Mouse (Mus musculus) left cerebral cortex, postnatal 14 days (tissue): ENCODE results near the gene Hnrnpab. TPM values are rescaled to one million over a fixed set of nuclear protein-coding genes. Genes with fewer than 3 reads are reported as not detected.

ENCODE experiments used
- DNase-seq, 2 experiments: peaks; one replicate each; pipeline ENCODE4 v3.0.0; 2021 to 2022; ENCODE audit warnings: low spot score in 2 of 2, mixed read lengths in 1 of 2
- intact Hi-C: fragments of 180-260 bp; cut with DNase I; formaldehyde crosslinking; loops from one replicate; pipeline ENCODE4 v1.15.1; 2025
- total RNA-seq, 2 experiments: library from RNA; stranded (reverse); gene quantifications; 2 replicates each; pipeline ENCODE4 v1.2.3; 2021

The Hnrnpab gene
- total RNA-seq, 2 experiments from 2014 or later = 131 to 144 TPM

GRCm38 (mm10) chr11:51584431-51585248 is 22.0 kb downstream of the Hnrnpab start, which contains the start of gene Phykpl:
Gene Phykpl, plus strand, starts transcription at chr11:51584757.
- peak; percentile 92 to 93 for DNase-seq
- intact Hi-C loops = loop anchor here (5.0 kb wide), 2 partner anchors 42 to 297 kb away; partner anchors contain the start of gene Col23a1

DNA sequence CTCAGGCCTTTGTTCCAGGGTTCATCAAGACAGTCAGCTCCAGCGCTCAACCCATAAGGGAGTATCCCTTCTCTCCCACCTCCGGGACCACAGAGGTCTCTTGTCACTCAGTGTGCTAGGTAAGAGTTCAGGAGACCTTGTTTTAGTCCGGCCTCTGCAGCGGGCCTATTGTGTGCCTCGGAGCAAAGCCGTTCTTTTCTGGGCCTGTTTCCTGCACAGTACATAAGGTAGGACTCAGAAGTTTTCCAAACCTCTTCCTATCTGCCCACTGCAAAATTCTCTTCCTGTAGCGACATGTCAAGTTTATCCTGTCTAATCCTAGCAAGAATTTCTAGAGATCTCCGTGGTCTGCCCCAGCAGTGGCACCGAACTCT is 22.6 kb downstream of the Hnrnpab start:
- intact Hi-C loops = loop anchor here (5.0 kb wide), 2 partner anchors 42 to 297 kb away; partner anchors contain the start of gene Col23a1
- DNase-seq = no peak

GRCm38 (mm10) chr11:51582713-51583112 is 23.9 kb downstream of the Hnrnpab start:
- peak; percentile 55 to 63 for DNase-seq
- intact Hi-C loops = loop anchor here (5.0 kb wide), 2 partner anchors 40 to 295 kb away; partner anchors contain the start of gene Col23a1

DNA sequence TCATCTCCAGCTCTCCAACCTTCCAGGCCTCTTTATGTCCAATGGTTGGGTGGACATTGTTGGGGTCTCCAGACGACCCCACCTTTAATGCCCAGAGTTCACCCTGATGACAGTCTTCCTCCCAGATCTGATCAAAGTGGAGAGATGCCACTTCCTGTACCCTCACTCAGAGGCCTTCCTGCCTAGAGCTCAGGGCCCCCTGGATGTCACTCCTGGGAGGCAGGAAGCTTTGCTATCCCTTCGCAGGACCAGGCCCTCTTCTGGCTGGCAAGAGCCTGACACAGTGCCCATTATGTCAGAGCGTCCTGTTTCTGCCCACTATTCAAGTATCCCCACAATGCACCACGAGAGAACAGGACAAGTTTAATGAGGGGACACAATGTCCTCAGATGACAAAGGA is 27.6 kb downstream of the Hnrnpab start:
- intact Hi-C loops = no loop called here
- no peak for DNase-seq

- intact Hi-C loops = no loop called here
- DNase-seq = no peak
Observed at GRCm38 (mm10) chr11:51577587-51577986, 29.1 kb downstream of the Hnrnpab start.

- DNase-seq = no peak
- intact Hi-C loops = no loop called here
Observed at GRCm38 (mm10) chr11:51576454-51576853, 30.2 kb downstream of the Hnrnpab start.

DNA sequence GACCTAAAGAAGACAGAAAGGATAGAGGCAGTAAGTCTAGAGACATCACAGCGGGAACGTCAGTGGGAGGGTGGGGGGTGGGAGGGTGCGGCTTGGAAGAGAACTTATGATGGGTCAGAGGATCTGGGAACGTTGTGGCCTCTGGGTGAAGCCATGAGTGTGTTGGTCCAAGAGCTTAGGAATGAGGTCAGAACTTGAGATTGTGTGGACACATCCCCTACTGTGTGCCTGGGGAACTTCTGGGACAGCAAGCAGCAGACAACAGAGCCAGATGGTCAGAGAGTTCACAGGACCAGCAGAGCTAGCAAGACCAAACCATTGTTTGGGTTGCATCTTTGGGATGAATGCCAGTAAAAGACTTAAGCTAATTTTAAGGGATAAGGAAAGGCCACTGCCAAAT is 37.8 kb downstream of the Hnrnpab start:
- no peak for DNase-seq
- intact Hi-C loops = no loop called here

DNA sequence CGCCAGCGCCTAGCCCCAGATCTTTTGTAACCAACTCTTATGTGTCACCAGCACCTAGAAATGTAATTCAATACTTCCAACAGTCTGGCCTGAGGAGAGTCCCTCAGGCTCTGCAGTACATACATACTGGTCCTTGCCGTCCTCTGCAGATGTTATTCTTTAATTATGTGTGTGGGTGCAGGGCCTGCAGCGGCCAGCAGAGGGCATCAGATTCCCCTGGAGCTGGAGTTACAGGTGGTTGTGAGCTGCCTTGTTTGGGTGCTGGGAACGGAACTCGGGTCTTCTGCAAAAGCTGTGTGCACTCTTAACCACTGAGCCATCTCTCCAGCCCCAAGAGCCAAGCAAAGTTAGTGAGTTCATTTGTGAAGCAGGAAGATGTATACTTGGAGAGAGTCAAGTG is 40.7 kb downstream of the Hnrnpab start:
- intact Hi-C loops = no loop called here
- DNase-seq = no peak

DNA sequence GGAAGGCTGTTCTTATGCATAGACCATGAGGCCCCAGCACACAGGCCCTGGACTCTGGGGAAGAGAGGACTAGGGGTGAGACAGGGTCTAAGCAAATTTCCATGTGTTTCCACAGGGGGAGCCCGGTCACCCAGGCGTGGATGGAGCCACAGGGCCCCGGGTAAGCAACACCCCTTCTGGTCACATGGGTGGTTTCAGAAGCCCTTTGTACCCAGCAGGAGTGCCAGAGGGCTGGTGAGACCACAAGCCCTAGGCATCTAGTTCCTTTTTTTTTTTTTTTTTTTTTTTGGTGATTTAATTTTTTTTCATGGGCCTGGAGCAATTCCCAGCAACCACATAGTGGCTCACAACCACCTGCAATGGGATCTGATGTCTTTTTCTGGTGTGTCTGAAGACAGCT is 41.6 kb downstream of the Hnrnpab start:
- no peak for DNase-seq
- intact Hi-C loops = no loop called here

DNA sequence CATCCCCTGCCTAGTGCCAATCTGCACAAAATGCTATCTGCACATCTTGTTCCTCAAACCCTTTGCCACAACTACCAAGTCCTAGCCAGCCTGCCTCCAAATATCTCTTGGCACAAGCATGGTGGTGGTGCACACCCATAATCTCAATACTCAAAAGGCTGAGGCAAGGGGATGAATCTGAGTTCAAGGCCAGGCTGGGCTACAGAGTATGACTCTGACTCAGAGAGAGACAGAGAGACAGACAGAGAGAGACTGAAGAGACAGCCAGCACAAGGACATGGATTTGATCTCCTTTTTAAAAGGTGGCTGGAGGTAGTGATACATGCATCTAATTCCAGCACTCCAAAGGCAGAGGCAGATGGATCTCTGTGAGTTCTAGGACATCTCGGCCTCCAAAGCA is 43.4 kb downstream of the Hnrnpab start:
- DNase-seq = no peak
- intact Hi-C loops = no loop called here

DNA sequence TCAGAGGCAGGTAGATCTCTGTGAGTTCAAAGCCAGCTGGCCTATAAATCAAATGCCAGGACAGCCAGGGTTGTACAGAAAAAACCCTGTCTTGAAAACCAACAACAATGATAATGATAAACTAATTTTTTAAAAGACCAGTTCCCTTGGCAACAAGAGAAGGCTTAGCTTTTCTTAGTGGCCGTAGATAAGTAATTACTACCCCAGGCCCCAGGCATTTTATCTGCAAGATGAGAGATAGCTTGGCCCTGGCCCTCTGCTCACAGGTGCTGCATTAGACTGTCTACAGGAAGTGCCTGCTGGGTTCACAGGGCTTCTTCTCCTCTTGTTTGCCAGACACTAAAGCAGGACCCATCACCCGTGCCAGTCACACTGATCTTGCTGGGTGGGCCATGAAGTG is 51.6 kb downstream of the Hnrnpab start:
- intact Hi-C loops = no loop called here
- no peak for DNase-seq

DNA sequence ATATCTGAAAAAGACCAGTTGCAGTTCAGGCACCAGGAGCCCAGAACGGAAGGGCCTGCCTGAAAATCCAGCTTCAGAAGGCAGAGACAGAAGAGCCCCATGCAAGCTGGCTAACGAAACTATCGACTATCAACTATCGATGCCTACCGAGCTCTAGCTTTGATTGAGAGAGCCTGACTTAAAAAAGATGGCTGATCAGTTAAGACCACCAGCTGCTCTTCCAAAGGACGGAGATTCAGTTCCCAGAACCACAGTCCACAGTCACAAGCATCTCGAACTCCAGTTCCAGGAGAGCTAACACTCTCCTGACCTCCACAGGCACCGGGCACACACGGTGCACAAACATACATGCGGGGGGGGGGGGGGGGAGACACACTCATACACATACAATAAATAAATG is 52.1 kb downstream of the Hnrnpab start:
- intact Hi-C loops = no loop called here
- no peak for DNase-seq

DNA sequence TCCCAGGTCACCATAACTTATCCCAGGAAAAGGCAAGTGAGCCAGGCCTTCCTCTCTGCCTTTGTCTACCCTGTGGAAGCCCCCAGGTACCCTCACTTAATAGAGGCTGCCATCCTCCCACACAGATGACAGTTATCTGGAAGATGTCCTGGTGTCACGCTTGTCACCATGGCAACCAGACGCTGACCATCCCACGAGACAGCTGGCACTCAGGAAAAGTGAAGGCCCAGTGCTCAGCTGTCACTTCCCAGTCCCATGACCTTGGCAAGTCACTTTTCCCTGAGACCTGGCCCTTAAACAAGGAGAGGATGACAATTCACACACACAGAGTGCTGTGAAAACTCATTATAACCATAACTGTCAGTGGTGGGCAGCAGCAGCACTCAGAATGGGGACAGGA is 54.6 kb downstream of the Hnrnpab start:
- intact Hi-C loops = no loop called here
- DNase-seq = no peak

DNA sequence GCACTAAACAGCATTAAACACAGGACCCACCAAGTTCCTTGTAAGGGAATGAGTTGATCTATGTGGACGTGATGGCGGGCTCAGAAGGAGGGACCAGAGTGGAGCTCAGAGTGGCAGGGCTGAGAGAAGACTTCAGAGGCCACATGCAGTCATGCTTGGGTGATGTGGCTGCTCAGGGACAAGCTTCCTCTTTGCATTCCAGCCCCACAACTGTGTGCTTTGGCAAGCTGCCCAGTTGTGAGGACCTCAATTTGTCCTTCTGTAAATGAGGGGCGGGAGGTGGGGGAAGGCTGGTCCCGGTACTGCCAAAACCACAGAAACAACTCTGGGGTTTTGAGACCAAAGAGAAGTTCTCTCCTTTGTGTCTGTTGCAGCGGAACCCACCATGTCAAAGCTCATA is 55.4 kb downstream of the Hnrnpab start:
- peak in 1 of 2 experiments; percentile 19 for DNase-seq
- intact Hi-C loops = no loop called here

Other genes starting within 250 kb of the Hnrnpab start
- gene Phykpl, start 22.1 kb downstream of the Hnrnpab start, total RNA-seq = 1 to 10 TPM; 5.8 to 6.4 TPM
- gene Nhp2, start 12.9 kb upstream of the Hnrnpab start, total RNA-seq = 10 to 100 TPM; 46.5 to 49.4 TPM
- 10 to 100 TPM; 52.3 to 54.6 TPM for gene Rmnd5b, start 29.0 kb upstream of the Hnrnpab start, total RNA-seq
- 10 to 100 TPM in 1 of 2 experiments, 1 to 10 TPM in 1; 9.1 to 11.0 TPM for gene N4bp3, start 44.0 kb upstream of the Hnrnpab start, total RNA-seq
- 1 to 10 TPM in 1 of 2 experiments, under 1 TPM in 1; 0.91 to 1.1 TPM for gene D930048N14Rik, start 44.1 kb upstream of the Hnrnpab start, total RNA-seq
- 10 to 100 TPM; 31.3 to 31.6 TPM for gene 0610009B22Rik, start 82.0 kb upstream of the Hnrnpab start, total RNA-seq
- gene Sec24a, start 156.8 kb upstream of the Hnrnpab start, total RNA-seq = 10 to 100 TPM; 20.9 to 24.4 TPM
- gene Sar1b, start 156.8 kb upstream of the Hnrnpab start, total RNA-seq = 10 to 100 TPM; 73.8 to 74.4 TPM